Mouse (Mus musculus): ENCODE results near the gene Aqp3. TPM values are rescaled to one million over a fixed set of nuclear protein-coding genes. Genes with fewer than 3 reads are reported as not detected.

The Aqp3 gene
- polyA plus RNA-seq (2011; ENCODE audit: insufficient read depth, insufficient read length, low replicate concordance, missing spikeins) = 0.92 and 12.0 TPM in 2 replicates

DNA sequence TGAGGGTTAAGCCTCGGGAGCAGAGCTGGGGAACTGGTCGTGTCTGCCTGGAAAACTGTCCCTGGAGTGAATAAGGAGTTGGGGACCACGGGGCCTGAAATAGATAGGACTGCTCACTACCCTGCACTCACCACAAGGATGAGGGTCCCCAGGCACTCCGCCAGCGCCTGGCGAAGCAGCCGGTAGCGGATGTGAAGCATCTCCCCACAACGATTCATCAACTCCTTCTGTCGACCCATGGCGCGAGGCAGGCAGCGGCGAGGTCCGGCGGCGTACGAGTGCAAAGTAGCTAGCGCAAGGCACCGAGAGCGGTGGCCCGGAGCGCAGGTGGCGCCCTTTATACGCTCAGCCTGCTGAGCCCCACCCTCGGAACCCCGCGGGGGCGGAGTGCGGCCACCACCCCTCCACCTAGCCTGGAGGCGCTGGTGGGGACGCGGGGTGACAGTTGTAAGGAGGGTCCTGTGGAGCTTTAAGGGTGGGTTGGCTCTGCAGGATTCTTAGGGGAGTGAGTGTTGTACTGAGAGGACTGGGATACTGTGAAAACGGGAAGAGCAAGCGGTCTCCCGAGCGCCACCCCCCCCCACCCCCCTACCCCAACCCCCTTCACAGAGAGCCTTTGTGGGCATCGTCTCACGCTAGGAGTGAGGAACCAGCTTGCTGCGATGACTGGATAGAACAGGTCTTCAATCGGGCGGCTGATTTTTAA, at the start of gene Aqp3:
Aqp3 (minus strand) TSS at position 313 of the 706 bp plus-strand sequence.
- TF ChIP-seq POLR2A (IDR thresholded peaks at IDR 0.05; ENCODE audit: borderline replicate concordance, control insufficient read depth, low read depth, low read length) (0 out of 2 replicates have a peak, but pooled peaks have one; percentile 21), CTCF (IDR thresholded peaks at IDR 0.05; ENCODE audit: control insufficient read depth, insufficient read depth, low read length) (no peak)
- Histone ChIP-seq H3K4me1 (ENCODE audit: control insufficient read depth, insufficient read depth, low read length) (no peaks in the 10 kb centered on the region; the same call in none of the 2 replicates), H3K27ac (ENCODE audit: control insufficient read depth, insufficient read depth, low read depth, low read length, poor library complexity) (no peak within 1 kb of the TSS; the same call in 1 of the 2 replicates), H3K4me3 (replicated peaks; ENCODE audit: control insufficient read depth, low read depth, low read length) (peak within 1 kb of the TSS; percentile 13)
- WGBS = 1% methylated on average over 42 of the region's 42 CpGs

DNA sequence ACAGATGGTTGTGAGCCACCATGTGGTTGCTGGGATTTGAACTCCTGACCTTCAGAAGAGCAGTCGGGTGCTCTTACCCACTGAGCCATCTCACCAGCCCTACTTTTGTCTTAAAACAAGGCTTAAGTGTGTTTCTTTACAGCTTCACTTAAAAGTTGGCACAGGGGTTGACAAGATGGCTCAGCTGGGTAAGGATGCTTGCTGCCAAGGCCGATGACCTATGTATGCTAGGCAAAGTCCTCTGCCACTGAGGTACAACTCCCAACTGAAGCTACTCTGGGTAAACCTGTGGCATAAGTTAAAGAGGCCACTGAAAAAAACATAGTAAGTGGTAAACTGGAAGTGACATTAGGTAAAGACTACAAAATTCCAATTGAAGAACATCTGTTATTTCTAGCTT, 44.6 kb upstream of the Aqp3 start:
- 89% methylated on average over 2 of the region's 2 CpGs for WGBS
- TF ChIP-seq CTCF (IDR thresholded peaks at IDR 0.05; ENCODE audit: control insufficient read depth, insufficient read depth, low read length) (no peak), POLR2A (IDR thresholded peaks at IDR 0.05; ENCODE audit: borderline replicate concordance, control insufficient read depth, low read depth, low read length) (no peak)
- H3K27ac ChIP-seq (ENCODE audit: control insufficient read depth, insufficient read depth, low read depth, low read length, poor library complexity) = no peak overlapping the region
- H3K4me1 ChIP-seq (ENCODE audit: control insufficient read depth, insufficient read depth, low read length) = no peaks in the 10 kb centered on the region
- no peak overlapping the region for H3K4me3 ChIP-seq (replicated peaks; ENCODE audit: control insufficient read depth, low read depth, low read length)

- no peak overlapping the region for H3K27ac ChIP-seq (ENCODE audit: control insufficient read depth, insufficient read depth, low read depth, low read length, poor library complexity)
- TF ChIP-seq POLR2A (IDR thresholded peaks at IDR 0.05; ENCODE audit: borderline replicate concordance, control insufficient read depth, low read depth, low read length) (no peak), CTCF (IDR thresholded peaks at IDR 0.05; ENCODE audit: control insufficient read depth, insufficient read depth, low read length) (no peak)
- no peaks in the 10 kb centered on the region for H3K4me1 ChIP-seq (ENCODE audit: control insufficient read depth, insufficient read depth, low read length)
- H3K4me3 ChIP-seq (replicated peaks; ENCODE audit: control insufficient read depth, low read depth, low read length) = no peak overlapping the region
- WGBS = 84% methylated on average over 6 of the region's 6 CpGs
Observed at GRCm38 (mm10) chr4:41140174-41140875, 42.3 kb upstream of the Aqp3 start.

DNA sequence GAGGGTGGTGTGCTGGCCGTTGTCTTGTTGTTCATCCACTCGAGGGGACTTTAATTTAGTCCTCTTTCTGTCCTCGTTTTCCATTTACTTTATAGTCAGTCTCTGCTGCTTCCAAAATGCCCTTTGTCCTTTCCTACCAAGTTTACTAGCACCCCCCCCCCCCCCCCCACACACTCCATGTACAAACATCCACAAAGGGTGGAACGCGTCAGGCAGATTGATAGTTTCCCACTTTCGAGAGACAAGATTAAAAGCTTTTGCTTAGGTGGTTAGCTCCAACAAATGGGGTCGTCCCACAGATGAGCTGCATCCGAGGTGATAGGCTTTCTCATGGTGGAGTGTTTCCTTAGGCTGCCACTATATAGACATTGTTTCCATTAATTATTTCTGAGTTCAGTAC, 38.8 kb upstream of the Aqp3 start:
- TF ChIP-seq CTCF (IDR thresholded peaks at IDR 0.05; ENCODE audit: control insufficient read depth, insufficient read depth, low read length) = no peak
- TF ChIP-seq POLR2A (IDR thresholded peaks at IDR 0.05; ENCODE audit: borderline replicate concordance, control insufficient read depth, low read depth, low read length) = no peak
- 1% methylated on average over 8 of the region's 8 CpGs for WGBS
- Histone ChIP-seq H3K4me1 (ENCODE audit: control insufficient read depth, insufficient read depth, low read length) (peaks cover 1% of the 10 kb centered on the region; the same call in 1 of the 2 replicates), H3K27ac (ENCODE audit: control insufficient read depth, insufficient read depth, low read depth, low read length, poor library complexity) (peak overlapping the region; percentile 94), H3K4me3 (replicated peaks; ENCODE audit: control insufficient read depth, low read depth, low read length) (peak overlapping the region; percentile 76)

- H3K4me3 ChIP-seq (replicated peaks; ENCODE audit: control insufficient read depth, low read depth, low read length) = peak overlapping the region; percentile 76
- peak overlapping the region; percentile 94 for H3K27ac ChIP-seq (ENCODE audit: control insufficient read depth, insufficient read depth, low read depth, low read length, poor library complexity)
- TF ChIP-seq CTCF (IDR thresholded peaks at IDR 0.05; ENCODE audit: control insufficient read depth, insufficient read depth, low read length) = no peak
- no peak for TF ChIP-seq POLR2A (IDR thresholded peaks at IDR 0.05; ENCODE audit: borderline replicate concordance, control insufficient read depth, low read depth, low read length)
- peaks cover 1% of the 10 kb centered on the region; the same call in 1 of the 2 replicates for H3K4me1 ChIP-seq (ENCODE audit: control insufficient read depth, insufficient read depth, low read length)
- WGBS = 0% methylated on average over 4 of the region's 4 CpGs
Observed at GRCm38 (mm10) chr4:41136454-41136805, 38.4 kb upstream of the Aqp3 start.

- peaks cover 1% of the 10 kb centered on the region; the same call in 1 of the 2 replicates for H3K4me1 ChIP-seq (ENCODE audit: control insufficient read depth, insufficient read depth, low read length)
Observed at GRCm38 (mm10) chr4:41135711-41136453, 37.9 kb upstream of the Aqp3 start, which contains the start of gene Ube2r2. Gene Ube2r2, plus strand, starts transcription at chr4:41135743.

GRCm38 (mm10) chr4:41134935-41135710, 37.1 kb upstream of the Aqp3 start:
- WGBS = 1% methylated on average over 47 of the region's 70 CpGs
- Histone ChIP-seq H3K4me3 (replicated peaks; ENCODE audit: control insufficient read depth, low read depth, low read length) (peak overlapping the region; percentile 76), H3K4me1 (ENCODE audit: control insufficient read depth, insufficient read depth, low read length) (peaks cover 1% of the 10 kb centered on the region; the same call in 1 of the 2 replicates), H3K27ac (ENCODE audit: control insufficient read depth, insufficient read depth, low read depth, low read length, poor library complexity) (peak overlapping the region; percentile 94)
- TF ChIP-seq CTCF (IDR thresholded peaks at IDR 0.05; ENCODE audit: control insufficient read depth, insufficient read depth, low read length) (no peak), POLR2A (IDR thresholded peaks at IDR 0.05; ENCODE audit: borderline replicate concordance, control insufficient read depth, low read depth, low read length) (peak; percentile 90; the same call in 1 of the 2 replicates)

More at GRCm38 (mm10) chr4:41135711-41136453, 37.9 kb upstream of the Aqp3 start, which contains the start of gene Ube2r2:
- peak within 1 kb of the TSS; percentile 76 for H3K4me3 ChIP-seq (replicated peaks; ENCODE audit: control insufficient read depth, low read depth, low read length)
- WGBS = under 1% methylated on average over 63 of the region's 65 CpGs
- TF ChIP-seq CTCF (IDR thresholded peaks at IDR 0.05; ENCODE audit: control insufficient read depth, insufficient read depth, low read length) (peak; percentile 13; the same call in 1 of the 2 replicates), POLR2A (IDR thresholded peaks at IDR 0.05; ENCODE audit: borderline replicate concordance, control insufficient read depth, low read depth, low read length) (peak; percentile 26; the same call in 1 of the 2 replicates)
- peak within 1 kb of the TSS; percentile 94 for H3K27ac ChIP-seq (ENCODE audit: control insufficient read depth, insufficient read depth, low read depth, low read length, poor library complexity)
